Mouse (Mus musculus): ENCODE results near the gene Zfp93. TPM values are rescaled to one million over a fixed set of nuclear protein-coding genes. Genes with fewer than 3 reads are reported as not detected.

Zfp93 gene
- polyA plus RNA-seq, 1 experiment from 2014 or later = 7.1 TPM

GRCm38 (mm10) chr7:24287670-24288069, 17.4 kb downstream of the Zfp93 start:
- Histone ChIP-seq H3K27ac (ENCODE audit: low read length) (no peak overlapping the region), H3K4me1 (ENCODE audit: control insufficient read depth, insufficient read depth, low read length) (no peaks in the 10 kb centered on the region), H3K4me3 (ENCODE audit: low read depth, low read length) (no peak overlapping the region), H3K9ac (ENCODE audit: low read depth, low read length) (no peak overlapping the region), H3K36me3 (ENCODE audit: control insufficient read depth, insufficient read depth, low read length) (peaks cover 42% of the 10 kb centered on the region), H3K27me3 (ENCODE audit: control insufficient read depth, insufficient read depth, low read depth, low read length) (no peaks in the 10 kb centered on the region), H3K4me2 (ENCODE audit: low read length) (no peak overlapping the region), H3K9me3 (replicated peaks; ENCODE audit: control insufficient read depth, low read length, poor library complexity, severe bottlenecking) (no peaks in the 10 kb centered on the region)
- ATAC-seq = no peak
- WGBS = 89% methylated on average over 5 of the region's 5 CpGs

GRCm38 (mm10) chr7:24288512-24288911, 18.3 kb downstream of the Zfp93 start:
- no peaks in the 10 kb centered on the region for H3K4me1 ChIP-seq (ENCODE audit: control insufficient read depth, insufficient read depth, low read length)
- WGBS = 92% methylated on average over 6 of the region's 6 CpGs
- no peak overlapping the region for H3K4me2 ChIP-seq (ENCODE audit: low read length)
- ATAC-seq = no peak
- H3K9me3 ChIP-seq (replicated peaks; ENCODE audit: control insufficient read depth, low read length, poor library complexity, severe bottlenecking) = no peaks in the 10 kb centered on the region
- H3K9ac ChIP-seq (ENCODE audit: low read depth, low read length) = no peak overlapping the region
- H3K27ac ChIP-seq (ENCODE audit: low read length) = no peak overlapping the region
- H3K36me3 ChIP-seq (ENCODE audit: control insufficient read depth, insufficient read depth, low read length) = peaks cover 48% of the 10 kb centered on the region
- H3K4me3 ChIP-seq (ENCODE audit: low read depth, low read length) = no peak overlapping the region
- no peaks in the 10 kb centered on the region for H3K27me3 ChIP-seq (ENCODE audit: control insufficient read depth, insufficient read depth, low read depth, low read length)

GRCm38 (mm10) chr7:24290106-24290693, 20.0 kb downstream of the Zfp93 start:
- peaks cover 62% of the 10 kb centered on the region for H3K36me3 ChIP-seq (ENCODE audit: control insufficient read depth, insufficient read depth, low read length)
- no peak overlapping the region for H3K4me2 ChIP-seq (ENCODE audit: low read length)
- H3K27me3 ChIP-seq (ENCODE audit: control insufficient read depth, insufficient read depth, low read depth, low read length) = no peaks in the 10 kb centered on the region
- H3K9me3 ChIP-seq (replicated peaks; ENCODE audit: control insufficient read depth, low read length, poor library complexity, severe bottlenecking) = no peaks in the 10 kb centered on the region
- H3K27ac ChIP-seq (ENCODE audit: low read length) = no peak overlapping the region
- no peak for ATAC-seq
- 91% methylated on average over 4 of the region's 4 CpGs for WGBS
- H3K9ac ChIP-seq (ENCODE audit: low read depth, low read length) = no peak overlapping the region
- no peaks in the 10 kb centered on the region for H3K4me1 ChIP-seq (ENCODE audit: control insufficient read depth, insufficient read depth, low read length)
- H3K4me3 ChIP-seq (ENCODE audit: low read depth, low read length) = no peak overlapping the region

- H3K4me2 ChIP-seq (ENCODE audit: low read length) = no peak overlapping the region
- WGBS = 90% methylated on average over 27 of the region's 27 CpGs
Observed at GRCm38 (mm10) chr7:24291387-24292090, 21.3 kb downstream of the Zfp93 start.

GRCm38 (mm10) chr7:24293061-24293851, 23.0 kb downstream of the Zfp93 start:
- H3K4me3 ChIP-seq (ENCODE audit: low read depth, low read length) = no peak overlapping the region
- no peak overlapping the region for H3K27ac ChIP-seq (ENCODE audit: low read length)
- H3K9ac ChIP-seq (ENCODE audit: low read depth, low read length) = no peak overlapping the region
- H3K36me3 ChIP-seq (ENCODE audit: control insufficient read depth, insufficient read depth, low read length) = peaks cover 60% of the 10 kb centered on the region
- 94% methylated on average over 12 of the region's 12 CpGs for WGBS
- H3K9me3 ChIP-seq (replicated peaks; ENCODE audit: control insufficient read depth, low read length, poor library complexity, severe bottlenecking) = no peaks in the 10 kb centered on the region
- no peak overlapping the region for H3K4me2 ChIP-seq (ENCODE audit: low read length)
- H3K4me1 ChIP-seq (ENCODE audit: control insufficient read depth, insufficient read depth, low read length) = peaks cover 8% of the 10 kb centered on the region
- no peak for ATAC-seq
- no peaks in the 10 kb centered on the region for H3K27me3 ChIP-seq (ENCODE audit: control insufficient read depth, insufficient read depth, low read depth, low read length)

More at GRCm38 (mm10) chr7:24291387-24292090, 21.3 kb downstream of the Zfp93 start:
- H3K4me3 ChIP-seq (ENCODE audit: low read depth, low read length) = no peak overlapping the region
- H3K9me3 ChIP-seq (replicated peaks; ENCODE audit: control insufficient read depth, low read length, poor library complexity, severe bottlenecking) = no peaks in the 10 kb centered on the region
- ATAC-seq = no peak
- H3K9ac ChIP-seq (ENCODE audit: low read depth, low read length) = no peak overlapping the region
- H3K27me3 ChIP-seq (ENCODE audit: control insufficient read depth, insufficient read depth, low read depth, low read length) = no peaks in the 10 kb centered on the region
- H3K4me1 ChIP-seq (ENCODE audit: control insufficient read depth, insufficient read depth, low read length) = no peaks in the 10 kb centered on the region
- no peak overlapping the region for H3K27ac ChIP-seq (ENCODE audit: low read length)
- peaks cover 73% of the 10 kb centered on the region for H3K36me3 ChIP-seq (ENCODE audit: control insufficient read depth, insufficient read depth, low read length)

- Histone ChIP-seq H3K4me1 (ENCODE audit: control insufficient read depth, insufficient read depth, low read length) (peaks cover 11% of the 10 kb centered on the region), H3K27me3 (ENCODE audit: control insufficient read depth, insufficient read depth, low read depth, low read length) (no peaks in the 10 kb centered on the region), H3K9ac (ENCODE audit: low read depth, low read length) (no peak overlapping the region), H3K4me3 (ENCODE audit: low read depth, low read length) (no peak overlapping the region), H3K27ac (ENCODE audit: low read length) (no peak overlapping the region), H3K9me3 (replicated peaks; ENCODE audit: control insufficient read depth, low read length, poor library complexity, severe bottlenecking) (no peaks in the 10 kb centered on the region), H3K4me2 (ENCODE audit: low read length) (no peak overlapping the region), H3K36me3 (ENCODE audit: control insufficient read depth, insufficient read depth, low read length) (peaks cover 57% of the 10 kb centered on the region)
- 97% methylated on average over 4 of the region's 4 CpGs for WGBS
- no peak for ATAC-seq
Observed at GRCm38 (mm10) chr7:24294763-24295162, 24.5 kb downstream of the Zfp93 start.

GRCm38 (mm10) chr7:24295376-24295775, 25.2 kb downstream of the Zfp93 start:
- H3K36me3 ChIP-seq (ENCODE audit: control insufficient read depth, insufficient read depth, low read length) = peaks cover 53% of the 10 kb centered on the region
- WGBS = 97% methylated on average over 7 of the region's 7 CpGs
- H3K27me3 ChIP-seq (ENCODE audit: control insufficient read depth, insufficient read depth, low read depth, low read length) = no peaks in the 10 kb centered on the region
- no peak overlapping the region for H3K9ac ChIP-seq (ENCODE audit: low read depth, low read length)
- no peak for ATAC-seq
- H3K4me1 ChIP-seq (ENCODE audit: control insufficient read depth, insufficient read depth, low read length) = peaks cover 17% of the 10 kb centered on the region
- H3K4me3 ChIP-seq (ENCODE audit: low read depth, low read length) = no peak overlapping the region
- no peak overlapping the region for H3K27ac ChIP-seq (ENCODE audit: low read length)
- H3K4me2 ChIP-seq (ENCODE audit: low read length) = no peak overlapping the region
- H3K9me3 ChIP-seq (replicated peaks; ENCODE audit: control insufficient read depth, low read length, poor library complexity, severe bottlenecking) = no peaks in the 10 kb centered on the region

- no peak overlapping the region for H3K4me3 ChIP-seq (ENCODE audit: low read depth, low read length)
- peaks cover 43% of the 10 kb centered on the region for H3K36me3 ChIP-seq (ENCODE audit: control insufficient read depth, insufficient read depth, low read length)
- H3K4me2 ChIP-seq (ENCODE audit: low read length) = no peak overlapping the region
- 97% methylated on average over 7 of the region's 7 CpGs for WGBS
- H3K9ac ChIP-seq (ENCODE audit: low read depth, low read length) = no peak overlapping the region
- no peak overlapping the region for H3K27ac ChIP-seq (ENCODE audit: low read length)
- no peak for ATAC-seq
- H3K9me3 ChIP-seq (replicated peaks; ENCODE audit: control insufficient read depth, low read length, poor library complexity, severe bottlenecking) = no peaks in the 10 kb centered on the region
- H3K27me3 ChIP-seq (ENCODE audit: control insufficient read depth, insufficient read depth, low read depth, low read length) = no peaks in the 10 kb centered on the region
- peaks cover 22% of the 10 kb centered on the region for H3K4me1 ChIP-seq (ENCODE audit: control insufficient read depth, insufficient read depth, low read length)
Observed at GRCm38 (mm10) chr7:24296386-24296785, 26.2 kb downstream of the Zfp93 start.

Data from midbrain, embryonic 16.5 days (tissue).